ENCODE assay signal across 8 mouse cellular contexts in genomic region chr17:49029556-49030268, GRCm38 (mm10).
A peak's percentile ranks its signal among the peaks of the same experiment; 100 is the strongest.
DNase-seq lines count a peak whose midpoint lies in the region; ATAC-seq and TF ChIP-seq lines count a peak whose summit lies in the region.

No protein-coding gene starts in this region.

- H3K36me3 ChIP-seq in heart, embryonic 16.5 days (ENCODE audit: control insufficient read depth, insufficient read depth), result no peaks in the 10 kb centered on the region
- H3K36me3 ChIP-seq in kidney, postnatal 0 days (ENCODE audit: insufficient read depth, low read length), result no peaks in the 10 kb centered on the region

- no peak overlapping the region for H3K9ac ChIP-seq in heart, embryonic 16.5 days (ENCODE audit: low read length)
- no peak overlapping the region for H3K9ac ChIP-seq in kidney, postnatal 0 days (ENCODE audit: low read depth, low read length)

- 32% methylated on average over 11 of the region's 11 CpGs for WGBS in heart, embryonic 16.5 days
- 40% methylated on average over 11 of the region's 11 CpGs for WGBS in kidney, postnatal 0 days

- DNase-seq in heart, adult 11 months, result peak; percentile 96
- no peak for DNase-seq in heart, adult 8-10 months (ENCODE audit: low spot score)
- peak; percentile 34 for DNase-seq in embryo, embryonic 11 days
- peak; percentile 63 for DNase-seq in kidney, postnatal 0 days (ENCODE audit: low spot score)
- peak; percentile 11 to 23 for DNase-seq in lung, adult 18-20 months
- DNase-seq in ovary, postnatal 36 days (ENCODE audit: low spot score), result peak; percentile 62
- peak; percentile 6 for DNase-seq in yolk sac, embryonic 10.5 days (ENCODE audit: low spot score)

- H3K27ac ChIP-seq in heart, embryonic 16.5 days (ENCODE audit: low read length), result no peak overlapping the region
- no peak overlapping the region for H3K27ac ChIP-seq in kidney, postnatal 0 days

- ATAC-seq in heart, embryonic 16.5 days (replicated peaks; ENCODE audit: extremely low read depth, insufficient read depth, low FRiP score), result peak; percentile 54
- peak; percentile 89 for ATAC-seq in kidney, postnatal 0 days (replicated peaks; ENCODE audit: low FRiP score, low read depth)

- H3K4me1 ChIP-seq in heart, embryonic 16.5 days (ENCODE audit: control insufficient read depth, insufficient read depth, low read length), result peaks cover 10% of the 10 kb centered on the region
- H3K4me1 ChIP-seq in kidney, postnatal 0 days (replicated peaks; ENCODE audit: insufficient read depth, low read length), result no peaks in the 10 kb centered on the region; the same call in 1 of the 2 replicates

- peaks cover 11% of the 10 kb centered on the region for H3K27me3 ChIP-seq in heart, embryonic 16.5 days (ENCODE audit: control insufficient read depth, insufficient read depth, low read length)
- H3K27me3 ChIP-seq in kidney, postnatal 0 days (ENCODE audit: insufficient read depth, low read length), result no peaks in the 10 kb centered on the region

- H3K9me3 ChIP-seq in heart, embryonic 16.5 days (replicated peaks; ENCODE audit: control insufficient read depth, low read length), result no peaks in the 10 kb centered on the region
- H3K9me3 ChIP-seq in kidney, postnatal 0 days (replicated peaks; ENCODE audit: low read length), result no peaks in the 10 kb centered on the region

- H3K4me3 ChIP-seq in heart, embryonic 16.5 days (ENCODE audit: low read length), result no peak overlapping the region
- no peak overlapping the region for H3K4me3 ChIP-seq in kidney, postnatal 0 days (replicated peaks; ENCODE audit: low read depth, low read length)

- no peak for TF ChIP-seq CTCF in kidney, postnatal 0 days (IDR thresholded peaks at IDR 0.05; ENCODE audit: low read depth)

- H3K4me2 ChIP-seq in heart, embryonic 16.5 days (ENCODE audit: low read depth, low read length), result no peak overlapping the region
- no peak overlapping the region for H3K4me2 ChIP-seq in kidney, postnatal 0 days (ENCODE audit: low read length)
